Mouse (Mus musculus) embryonic fibroblast, embryonic 13.5 days (primary cell): Measurements from ENCODE around the gene Renbp.

ENCODE experiments used
- CTCF ChIP-seq: IDR thresholded peaks from 2 replicates; pipeline ENCODE4 v1.5.1; 2011; ENCODE audit warnings: mild to moderate bottlenecking, control low read depth, low read length, moderate library complexity, borderline replicate concordance; ENCODE audit not compliant: insufficient read depth
- POLR2A ChIP-seq: IDR thresholded peaks from 2 replicates; pipeline ENCODE4 v1.6.1; 2011; ENCODE audit warnings: low read depth, mild to moderate bottlenecking, control low read depth, low read length, moderate library complexity

DNA sequence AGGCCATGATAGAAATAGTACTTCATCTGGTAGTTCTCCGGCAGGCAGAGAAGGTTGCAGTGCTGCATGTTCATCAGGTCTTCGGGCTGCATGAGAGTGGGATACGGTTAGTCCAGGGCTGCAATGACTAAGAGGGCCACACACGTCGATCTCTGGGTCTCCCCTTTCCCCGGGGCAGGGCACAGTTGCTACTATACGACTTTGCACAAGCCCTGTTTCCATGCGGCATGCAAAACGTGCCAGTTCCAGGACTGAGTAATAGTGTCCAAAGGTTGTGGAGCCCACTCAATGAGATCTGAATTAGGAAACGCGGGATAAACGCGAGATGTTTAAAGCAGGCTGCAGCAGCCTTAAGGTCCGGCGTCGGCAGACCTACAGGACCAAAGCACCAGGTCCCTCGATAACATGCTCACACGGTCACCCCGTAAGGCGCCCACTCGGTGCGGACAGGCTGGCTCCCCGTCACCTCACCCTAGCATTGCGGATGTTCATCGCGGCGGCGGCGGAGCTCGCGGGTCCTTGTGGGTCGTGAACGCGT, 9.3 kb downstream of the Renbp start:
- TF ChIP-seq POLR2A (no peak), CTCF (no peak)
